Mouse (Mus musculus): Measurements from ENCODE around the gene Mpped1.

GRCm38 (mm10) chr15:83801011-83801410, 21.7 kb downstream of the Mpped1 start:
- TF ChIP-seq CTCF (IDR thresholded peaks at IDR 0.05; ENCODE audit: extremely low read depth, insufficient read depth, insufficient read length, insufficient replicate concordance) (no peak), POLR2A (IDR thresholded peaks at IDR 0.05; ENCODE audit: low read depth, low read length) (no peak)

All from spleen, adult 2 months (tissue).